Mouse (Mus musculus) lung, postnatal 0 days (tissue): ENCODE results near the gene Olfr328. TPM values are rescaled to one million over a fixed set of nuclear protein-coding genes. Genes with fewer than 3 reads are reported as not detected.

ENCODE experiments used
- ATAC-seq: fragments of 200-750 bp; cut with Nextera tagmentation; 2 replicates; pipeline ENCODE4 v1.8.0; 2017; ENCODE audit warnings: moderate library complexity
- DNase-seq: peaks from one replicate; pipeline ENCODE4 v3.0.0-alpha.2; 2016; ENCODE audit warnings: low spot score
- H3K27ac ChIP-seq: fragments of 300-500 bp; sonication (generic); 2 replicates; pipeline ENCODE4 v1.5.1; 2014; ENCODE audit warnings: antibody characterized with exemption, mild to moderate bottlenecking, low read length, mixed read lengths
- H3K27me3 ChIP-seq: fragments of 300-500 bp; sonication (generic); replicated peaks from 2 replicates; pipeline ENCODE4 v1.6.1; 2014; ENCODE audit warnings: low read length, mixed read lengths; ENCODE audit not compliant: insufficient read depth
- H3K36me3 ChIP-seq: fragments of 300-500 bp; sonication (generic); 2 replicates; pipeline ENCODE4 v1.6.1; 2014; ENCODE audit warnings: low read length, mixed read lengths; ENCODE audit not compliant: insufficient read depth
- H3K4me1 ChIP-seq: fragments of 300-500 bp; sonication (generic); 2 replicates; pipeline ENCODE4 v1.6.1; 2014; ENCODE audit warnings: antibody characterized with exemption, low read depth, low read length, mixed read lengths; ENCODE audit not compliant: insufficient read depth
- H3K4me2 ChIP-seq: fragments of 300-500 bp; sonication (generic); replicated peaks from 2 replicates; pipeline ENCODE4 v1.6.1; 2014; ENCODE audit warnings: low read depth, mild to moderate bottlenecking, low read length, moderate library complexity, mixed read lengths
- H3K4me3 ChIP-seq: fragments of 300-500 bp; sonication (generic); 2 replicates; pipeline ENCODE4 v1.5.1; 2014; ENCODE audit warnings: low read depth, low read length
- H3K9ac ChIP-seq: fragments of 300-500 bp; sonication (generic); replicated peaks from 2 replicates; pipeline ENCODE4 v1.6.1; 2014; ENCODE audit warnings: low read depth, mild to moderate bottlenecking
- H3K9me3 ChIP-seq: fragments of 300-500 bp; sonication (generic); 2 replicates; pipeline ENCODE4 v1.6.1; 2016; ENCODE audit warnings: low read length, mixed read lengths
- CTCF ChIP-seq: IDR thresholded peaks from 2 replicates; pipeline ENCODE4 v1.5.1; 2016; ENCODE audit warnings: antibody characterized with exemption, mild to moderate bottlenecking
- EP300 ChIP-seq: IDR thresholded peaks from 2 replicates; pipeline ENCODE4 v1.6.1; 2016; ENCODE audit warnings: antibody characterized with exemption, mild to moderate bottlenecking, control low read depth
- WGBS: fragments of 180-500 bp; shearing (Covaris S2); extraction: QIAGEN DNeasy Blood & Tissue Kit; methylation state at CpG from one replicate; pipeline ENCODE4 v1.1.7; 2014; 5-methylcytosine and 5-hydroxymethylcytosine counted together
- polyA plus RNA-seq: library from polyadenylated mRNA; unstranded; fragments of >200 nt; fragmentation: Nextera tagmentation; extraction: Ambion mirVana; gene quantifications from 2 replicates; pipeline ENCODE4 v1.2.1, GENCODE M21; 2015

The Olfr328 gene
- polyA plus RNA-seq, 1 experiment from 2014 or later, result not detected

- Histone ChIP-seq H3K4me3 (no peak within 1 kb of the TSS), H3K9ac (no peak within 1 kb of the TSS), H3K9me3 (no peaks in the 10 kb centered on the region), H3K4me2 (no peak within 1 kb of the TSS), H3K27me3 (no peaks in the 10 kb centered on the region), H3K36me3 (no peaks in the 10 kb centered on the region), H3K27ac (no peak within 1 kb of the TSS), H3K4me1 (no peaks in the 10 kb centered on the region)
- no peak for TF ChIP-seq EP300
- no peak for TF ChIP-seq CTCF
- ATAC-seq (no peak), DNase-seq (no peak)
- 75% methylated on average over 6 of the region's 6 CpGs for WGBS
Measured at GRCm38 (mm10) chr11:58594814-58595213, 39.4 kb upstream of the Olfr328 start, which contains the start of gene Olfr324. Gene Olfr324, plus strand, starts transcription at chr11:58595114.

DNA sequence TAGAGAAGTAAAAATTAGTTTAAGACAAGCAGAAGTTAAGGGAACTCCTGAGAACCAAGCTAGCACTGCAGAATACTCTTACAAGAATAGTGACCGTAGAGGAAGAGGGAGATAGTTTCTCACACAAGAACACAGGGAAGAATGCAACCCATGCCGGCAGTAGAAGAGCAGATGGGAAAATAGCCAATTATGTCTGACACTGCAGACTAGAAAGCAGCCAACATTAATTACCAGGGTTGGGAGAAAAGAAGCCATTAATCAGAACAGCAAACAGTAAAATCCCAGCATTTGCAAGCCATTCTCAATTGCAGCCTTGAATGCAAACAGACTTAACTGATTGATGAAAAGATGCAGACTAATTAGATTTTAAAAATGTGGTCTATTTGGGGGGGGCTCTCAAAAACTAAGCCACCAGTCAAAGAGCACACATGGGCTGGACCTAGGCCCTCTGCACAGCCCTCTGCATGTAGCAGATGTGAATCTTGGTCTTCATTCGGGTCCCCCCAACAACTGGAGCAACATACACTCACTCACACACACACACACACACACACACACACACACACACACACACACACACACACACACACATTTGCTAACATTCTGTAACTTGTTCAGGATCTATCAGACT, 33.3 kb upstream of the Olfr328 start:
- no peak overlapping the region for H3K4me3 ChIP-seq
- no peaks in the 10 kb centered on the region for H3K4me1 ChIP-seq
- ATAC-seq (no peak), DNase-seq (no peak)
- 61% methylated on average over 3 of the region's 3 CpGs for WGBS
- no peaks in the 10 kb centered on the region for H3K27me3 ChIP-seq
- H3K27ac ChIP-seq, result no peak overlapping the region
- no peak for TF ChIP-seq EP300
- no peak for TF ChIP-seq CTCF
- no peaks in the 10 kb centered on the region for H3K9me3 ChIP-seq
- no peaks in the 10 kb centered on the region for H3K36me3 ChIP-seq
- no peak overlapping the region for H3K4me2 ChIP-seq
- no peak overlapping the region for H3K9ac ChIP-seq

- Histone ChIP-seq H3K9ac (no peak overlapping the region), H3K9me3 (no peaks in the 10 kb centered on the region)
- no peak for DNase-seq
Measured at GRCm38 (mm10) chr11:58587898-58588348, 32.5 kb upstream of the Olfr328 start.

DNA sequence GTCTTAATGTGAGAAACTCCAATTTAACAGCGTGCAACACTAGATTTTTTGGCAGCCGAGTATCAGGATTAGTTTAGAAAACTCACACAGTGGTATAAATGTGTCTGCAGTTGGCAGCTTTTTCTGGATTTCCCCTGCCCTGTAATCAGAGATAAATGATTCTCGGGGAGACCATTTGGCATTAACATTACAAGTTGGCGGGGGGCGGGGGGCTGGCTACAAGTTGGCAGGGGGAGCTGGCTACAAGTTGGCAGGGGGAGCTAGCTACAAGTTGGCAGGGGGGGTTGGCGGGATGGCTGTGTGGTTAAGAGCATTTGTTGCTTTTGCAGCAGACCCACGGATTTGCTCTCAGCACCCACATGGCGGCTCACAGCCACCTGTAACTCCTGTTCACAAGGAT, 23.2 kb upstream of the Olfr328 start:
- H3K4me1 ChIP-seq, result no peaks in the 10 kb centered on the region
- H3K9me3 ChIP-seq, result no peaks in the 10 kb centered on the region
- no peaks in the 10 kb centered on the region for H3K36me3 ChIP-seq
- ATAC-seq, result no peak
- H3K27me3 ChIP-seq, result no peaks in the 10 kb centered on the region
- whole genome bisulfite sequencing, result 72% methylated on average over 8 of the region's 8 CpGs
- no peak overlapping the region for H3K27ac ChIP-seq
- TF ChIP-seq CTCF, result no peak
- no peak for TF ChIP-seq EP300
- H3K9ac ChIP-seq, result no peak overlapping the region
- no peak for DNase-seq
- H3K4me3 ChIP-seq, result no peak overlapping the region
- H3K4me2 ChIP-seq, result no peak overlapping the region

More at GRCm38 (mm10) chr11:58587898-58588348, 32.5 kb upstream of the Olfr328 start:
- H3K27ac ChIP-seq, result no peak overlapping the region
- H3K4me3 ChIP-seq, result no peak overlapping the region
- 71% methylated on average over 7 of the region's 7 CpGs for WGBS
- no peaks in the 10 kb centered on the region for H3K4me1 ChIP-seq
- H3K4me2 ChIP-seq, result no peak overlapping the region
- TF ChIP-seq CTCF (peak; percentile 62), EP300 (no peak)
- no peaks in the 10 kb centered on the region for H3K27me3 ChIP-seq
- no peak for ATAC-seq
- H3K36me3 ChIP-seq, result no peaks in the 10 kb centered on the region

- no peak within 1 kb of the TSS for H3K9ac ChIP-seq
- WGBS, result 66% methylated on average over 1 of the region's 1 CpGs
- no peak for DNase-seq
Measured at GRCm38 (mm10) chr11:58577430-58577829, 22.0 kb upstream of the Olfr328 start, which contains the start of gene Olfr325. Gene Olfr325, plus strand, starts transcription at chr11:58577730.

GRCm38 (mm10) chr11:58570405-58570804, 15.0 kb upstream of the Olfr328 start, which contains the start of gene Olfr224:
Gene Olfr224, minus strand, starts transcription at chr11:58570553.
- Histone ChIP-seq H3K4me1 (no peaks in the 10 kb centered on the region), H3K27me3 (no peaks in the 10 kb centered on the region), H3K36me3 (no peaks in the 10 kb centered on the region), H3K4me2 (no peak within 1 kb of the TSS), H3K9me3 (no peaks in the 10 kb centered on the region), H3K9ac (no peak within 1 kb of the TSS), H3K27ac (no peak within 1 kb of the TSS), H3K4me3 (no peak within 1 kb of the TSS)
- ATAC-seq (no peak), DNase-seq (no peak)
- WGBS, result 60% methylated on average over 5 of the region's 5 CpGs
- TF ChIP-seq CTCF (no peak), EP300 (no peak)

More at GRCm38 (mm10) chr11:58577430-58577829, 22.0 kb upstream of the Olfr328 start, which contains the start of gene Olfr325:
- no peak for TF ChIP-seq EP300
- TF ChIP-seq CTCF, result no peak
- Histone ChIP-seq H3K4me1 (no peaks in the 10 kb centered on the region), H3K4me3 (no peak within 1 kb of the TSS), H3K9me3 (no peaks in the 10 kb centered on the region), H3K36me3 (no peaks in the 10 kb centered on the region), H3K27ac (no peak within 1 kb of the TSS), H3K27me3 (no peaks in the 10 kb centered on the region), H3K4me2 (no peak within 1 kb of the TSS)
- no peak for ATAC-seq
